Mouse (Mus musculus) limb, embryonic 14.5 days (tissue): ENCODE measurements around the gene Cda. TPM values are rescaled to one million over a fixed set of nuclear protein-coding genes. Genes with fewer than 3 reads are reported as not detected.

Experiments
- ATAC-seq: fragments of 200-750 bp; cut with Nextera tagmentation; 2 replicates; pipeline ENCODE4 v1.8.0; 2017; ENCODE audit warnings: low read depth, moderate number of reproducible peaks, moderate TSS enrichment; ENCODE audit not compliant: low FRiP score
- DNase-seq: peaks from one replicate; pipeline ENCODE4 v3.0.0-alpha.2; 2015; ENCODE audit warnings: low spot score
- H3K27ac ChIP-seq: fragments of 300-500 bp; sonication (generic); replicated peaks from 2 replicates; pipeline ENCODE4 v1.5.1; 2014; ENCODE audit warnings: low read depth, mild to moderate bottlenecking, low read length, moderate library complexity, mixed read lengths
- H3K27me3 ChIP-seq: fragments of 300-500 bp; sonication (generic); 2 replicates; pipeline ENCODE4 v1.6.1; 2014; ENCODE audit warnings: low read length, mixed read lengths; ENCODE audit not compliant: control insufficient read depth, insufficient read depth
- H3K36me3 ChIP-seq: fragments of 300-500 bp; sonication (generic); 2 replicates; pipeline ENCODE4 v1.6.1; 2014; ENCODE audit warnings: mild to moderate bottlenecking, low read length, moderate library complexity, mixed read lengths; ENCODE audit not compliant: control insufficient read depth, insufficient read depth
- H3K4me1 ChIP-seq: fragments of 300-500 bp; sonication (generic); 2 replicates; pipeline ENCODE4 v1.6.1; 2014; ENCODE audit warnings: antibody characterized with exemption, low read length, mixed read lengths; ENCODE audit not compliant: control insufficient read depth, insufficient read depth
- H3K4me2 ChIP-seq: fragments of 300-500 bp; sonication (generic); replicated peaks from 2 replicates; pipeline ENCODE4 v1.6.1; 2014; ENCODE audit warnings: low read depth, mild to moderate bottlenecking, low read length, moderate library complexity; ENCODE audit not compliant: severe bottlenecking
- H3K4me3 ChIP-seq: fragments of 300-500 bp; sonication (generic); replicated peaks from 2 replicates; pipeline ENCODE4 v1.5.1; 2014; ENCODE audit warnings: low read length
- H3K9ac ChIP-seq: fragments of 300-500 bp; sonication (generic); 2 replicates; pipeline ENCODE4 v1.6.1; 2014; ENCODE audit warnings: mild to moderate bottlenecking, low read depth, low read length, moderate library complexity; ENCODE audit not compliant: severe bottlenecking
- H3K9me3 ChIP-seq: fragments of 300-500 bp; sonication (generic); 2 replicates; pipeline ENCODE4 v1.6.1; 2016; ENCODE audit warnings: low read length; ENCODE audit not compliant: control insufficient read depth
- POLR2A ChIP-seq: fragments of 200-500 bp; IDR thresholded peaks from 2 replicates; pipeline ENCODE4 v1.8.0; 2012; ENCODE audit warnings: inconsistent platforms, mild to moderate bottlenecking, moderate library complexity, borderline replicate concordance; ENCODE audit not compliant: insufficient read depth, insufficient read length; ENCODE audit errors: extremely low read depth
- WGBS: fragments of 180-500 bp; shearing (Covaris S2); extraction: QIAGEN DNeasy Blood & Tissue Kit; methylation state at CpG from one replicate; pipeline ENCODE4 v1.1.7; 2014; 5-methylcytosine and 5-hydroxymethylcytosine counted together
- microRNA-seq: library from miRNA; unstranded; fragments of <30 nt; microRNA quantifications from one replicate; pipeline ENCODE4, GENCODE M21; 2016
- polyA plus RNA-seq, 2 experiments: library from polyadenylated mRNA; depleted of rRNA in 1 of 2; stranded (reverse) in 1 of 2; unstranded in 1 of 2; fragments of >200 nt; fragmentation: Nextera tagmentation in 1 of 2; extraction: Ambion mirVana in 1 of 2; gene quantifications; 2 replicates each; pipeline versions ENCODE4 v1.2.1 to v1.2.3; 2012 to 2014

Gene Cda
- polyA plus RNA-seq, 2 experiments: 4.6 to 6.8 TPM

DNA sequence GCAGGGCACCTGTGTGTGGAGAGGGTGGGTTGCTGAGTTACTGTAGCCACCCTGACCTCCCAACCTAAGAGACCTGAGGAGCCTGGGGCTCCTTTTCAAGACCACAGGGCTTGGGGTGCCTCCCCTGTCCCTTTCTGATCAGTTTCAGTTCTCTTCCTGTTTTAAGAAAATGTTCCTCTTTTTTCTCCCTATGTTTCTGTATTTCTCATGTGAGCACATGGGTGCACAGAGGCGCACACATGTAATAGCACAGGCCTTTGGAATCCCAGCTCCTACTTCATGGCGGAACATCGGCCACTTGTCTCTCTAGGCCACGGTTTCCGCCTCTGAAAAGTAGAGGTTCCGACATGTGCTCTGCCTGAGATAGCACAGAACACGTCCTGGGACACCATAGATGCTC is 79.1 kb downstream of the Cda start:
- TF ChIP-seq POLR2A: no peak
- Histone ChIP-seq H3K27ac (no peak overlapping the region), H3K27me3 (no peaks in the 10 kb centered on the region), H3K9ac (no peak overlapping the region), H3K4me2 (no peak overlapping the region), H3K4me1 (no peaks in the 10 kb centered on the region), H3K9me3 (no peaks in the 10 kb centered on the region), H3K4me3 (no peak overlapping the region), H3K36me3 (no peaks in the 10 kb centered on the region)
- no peak for ATAC-seq
- no peak for DNase-seq
- 77% methylated on average over 7 of the region's 7 CpGs for WGBS

Small RNA genes within 50 kb of the gene (microRNA-seq; reads per million reads assigned to microRNA genes)
- gene Gm27646 (not detected), gene Mir7019 (not detected)

Other genes with a start within 250 kb of the Cda start
- 165 and 174 TPM in 2 replicates for gene Hp1bp3, start 151.7 kb downstream of the Cda start, polyA plus RNA-seq (2012; rRNA removed)
- 183 and 212 TPM in 2 replicates for gene Hp1bp3, start 151.7 kb downstream of the Cda start, polyA plus RNA-seq (2014; fragmentation: Nextera tagmentation; extraction: Ambion mirVana)
- 1.6 and 2.5 TPM in 2 replicates for gene Sh2d5, start 117.6 kb downstream of the Cda start, polyA plus RNA-seq (2012; rRNA removed)
- gene Sh2d5, start 117.6 kb downstream of the Cda start, polyA plus RNA-seq (2014; fragmentation: Nextera tagmentation; extraction: Ambion mirVana): 0.25 and 0.77 TPM in 2 replicates
- 2.3 and 3.0 TPM in 2 replicates for gene Kif17, start 117.6 kb downstream of the Cda start, polyA plus RNA-seq (2012; rRNA removed)
- gene Kif17, start 117.6 kb downstream of the Cda start, polyA plus RNA-seq (2014; fragmentation: Nextera tagmentation; extraction: Ambion mirVana): 1.1 TPM in 2 replicates
- 342 and 375 TPM in 2 replicates for gene Ddost, start 63.3 kb downstream of the Cda start, polyA plus RNA-seq (2012; rRNA removed)
- 344 and 348 TPM in 2 replicates for gene Ddost, start 63.3 kb downstream of the Cda start, polyA plus RNA-seq (2014; fragmentation: Nextera tagmentation; extraction: Ambion mirVana)
- 44.0 and 55.3 TPM in 2 replicates for gene Pink1, start 41.7 kb downstream of the Cda start, polyA plus RNA-seq (2012; rRNA removed)
- gene Pink1, start 41.7 kb downstream of the Cda start, polyA plus RNA-seq (2014; fragmentation: Nextera tagmentation; extraction: Ambion mirVana): 35.5 and 35.8 TPM in 2 replicates
- gene Fam43b, start 28.5 kb upstream of the Cda start, polyA plus RNA-seq (2012; rRNA removed): 0.03 TPM in 1 of 2 replicates, not detected in the other
- 0.07 TPM in 1 of 2 replicates, not detected in the other for gene Fam43b, start 28.5 kb upstream of the Cda start, polyA plus RNA-seq (2014; fragmentation: Nextera tagmentation; extraction: Ambion mirVana)
- gene Mul1, start 66.7 kb upstream of the Cda start, polyA plus RNA-seq (2012; rRNA removed): 13.8 and 14.2 TPM in 2 replicates
- gene Mul1, start 66.7 kb upstream of the Cda start, polyA plus RNA-seq (2014; fragmentation: Nextera tagmentation; extraction: Ambion mirVana): 17.1 and 18.4 TPM in 2 replicates
- 7.8 and 9.0 TPM in 2 replicates for gene Camk2n1, start 86.3 kb upstream of the Cda start, polyA plus RNA-seq (2012; rRNA removed)
- gene Camk2n1, start 86.3 kb upstream of the Cda start, polyA plus RNA-seq (2014; fragmentation: Nextera tagmentation; extraction: Ambion mirVana): 2.1 and 2.9 TPM in 2 replicates